Mouse (Mus musculus) MEL (cell line): ENCODE results near the gene Zfp81. TPM values are rescaled to one million over a fixed set of nuclear protein-coding genes. Genes with fewer than 3 reads are reported as not detected.
"Not testable (repeated sequence)": the region's sequence is repeated elsewhere in the genome, so short reads cannot be mapped to it uniquely, and the experiment has no call there.

Experiments
- DNase-seq: peaks from one replicate; pipeline ENCODE4 v3.0.0; 2011; ENCODE audit warnings: low read depth, low spot score
- H3K27ac ChIP-seq: 2 replicates; pipeline ENCODE4 v1.5.1; 2012; ENCODE audit warnings: low read depth, mild to moderate bottlenecking, control low read depth, low read length, moderate library complexity; ENCODE audit not compliant: control insufficient read depth
- H3K27me3 ChIP-seq, 2 experiments: fragments of 150-350 bp in 1 of 2; sonication (generic) in 1 of 2; 2 replicates each; pipeline ENCODE4 v1.6.1; 2012; ENCODE audit warnings: low read length in 2 of 2, mild to moderate bottlenecking in 2 of 2, improper control_type of control experiment in 1 of 2, moderate library complexity in 1 of 2; ENCODE audit not compliant: insufficient read depth in 2 of 2, control insufficient read depth in 1 of 2
- H3K36me3 ChIP-seq, 2 experiments: 2 replicates each; pipeline ENCODE4 v1.6.1; 2012 to 2014; ENCODE audit warnings: low read length in 2 of 2, improper control_type of control experiment in 1 of 2, inconsistent platforms in 1 of 2, mild to moderate bottlenecking in 1 of 2; ENCODE audit not compliant: insufficient read depth in 2 of 2, control insufficient read depth in 1 of 2
- H3K4me1 ChIP-seq, 2 experiments: fragments of 150-350 bp in 1 of 2; sonication (generic) in 1 of 2; 2 replicates each; pipeline ENCODE4 v1.6.1; 2012; ENCODE audit warnings: low read length in 2 of 2, improper control_type of control experiment in 1 of 2, mild to moderate bottlenecking in 1 of 2; ENCODE audit not compliant: insufficient read depth in 2 of 2, control insufficient read depth in 1 of 2
- H3K4me3 ChIP-seq, 2 experiments: fragments of 150-350 bp in 1 of 2; sonication (generic) in 1 of 2; 2 replicates each; pipeline ENCODE4 v1.5.1; 2012; ENCODE audit warnings: low read depth in 2 of 2, low read length in 2 of 2, mild to moderate bottlenecking in 2 of 2, moderate library complexity in 2 of 2, control low read depth in 1 of 2, improper control_type of control experiment in 1 of 2; ENCODE audit not compliant: control insufficient read depth in 1 of 2, insufficient read depth in 1 of 2
- H3K79me2 ChIP-seq: 2 replicates; pipeline ENCODE4 v1.6.1; 2012; ENCODE audit warnings: mild to moderate bottlenecking, low read length, moderate library complexity; ENCODE audit not compliant: control insufficient read depth, poor library complexity, insufficient read depth
- H3K9ac ChIP-seq: 2 replicates; pipeline ENCODE4 v1.6.1; 2012; ENCODE audit warnings: low read depth, mild to moderate bottlenecking, control low read depth, low read length, moderate library complexity; ENCODE audit not compliant: control insufficient read depth, poor library complexity, severe bottlenecking
- H3K9me3 ChIP-seq: fragments of 150-350 bp; sonication (generic); replicated peaks from 2 replicates; pipeline ENCODE4 v1.6.1; 2012; ENCODE audit warnings: mild to moderate bottlenecking, low read length, improper control_type of control experiment, moderate library complexity; ENCODE audit not compliant: insufficient read depth
- EP300 ChIP-seq, 2 experiments: IDR thresholded peaks; 2 replicates each; pipeline ENCODE4 v1.6.1; 2011; ENCODE audit warnings: improper control_type of control experiment in 2 of 2, low read length in 2 of 2, low read depth in 1 of 2, mild to moderate bottlenecking in 1 of 2
- MXI1 ChIP-seq: IDR thresholded peaks from 2 replicates; pipeline ENCODE4 v1.6.1; 2011; ENCODE audit warnings: mild to moderate bottlenecking, low read depth, low read length, improper control_type of control experiment
- polyA plus RNA-seq, 2 experiments: library from polyadenylated mRNA; stranded (reverse) in 1 of 2; unstranded in 1 of 2; fragments of >175 nt in 1 of 2; fragments of >200 nt in 1 of 2; gene quantifications; 2 replicates each; pipeline versions ENCODE4 v1.2.1 to v1.2.4; 2012; ENCODE audit warnings: low replicate concordance in 2 of 2, low read depth in 1 of 2; ENCODE audit not compliant: insufficient read length in 2 of 2, insufficient read depth in 1 of 2, missing spikeins in 1 of 2
- total RNA-seq: library from RNA; depleted of rRNA; stranded (reverse); fragments of 300-350 nt; gene quantifications from 2 replicates; pipeline ENCODE4 v1.2.3, GENCODE M21; 2012; rRNA removed

Gene Zfp81
- total and polyA plus RNA-seq, 3 experiments: 5.2 to 8.4 TPM; not detected in 1

DNA sequence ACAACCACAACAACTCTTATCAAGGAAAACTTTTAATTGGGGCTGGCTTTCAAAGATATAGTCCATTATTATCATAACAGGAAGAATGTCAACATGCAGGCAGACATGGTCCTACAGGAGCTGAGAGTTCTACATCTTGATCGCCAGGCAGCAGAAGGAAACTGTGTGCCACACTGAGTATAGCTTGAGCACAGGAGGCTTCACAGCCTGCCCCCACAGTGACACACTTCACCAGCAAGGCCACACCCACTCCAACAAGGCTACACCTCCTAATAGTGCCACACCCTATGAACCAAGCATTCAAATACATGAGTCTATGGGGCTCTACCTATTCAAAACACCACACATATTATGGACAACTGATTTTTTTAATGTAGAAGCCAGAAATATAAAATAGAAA, 5.7 kb downstream of the Zfp81 start:
- Histone ChIP-seq H3K36me3 (peaks cover 0 to 10% of the 10 kb centered on the region in 2 experiments), H3K27ac (no peak overlapping the region), H3K9me3 (no peaks in the 10 kb centered on the region; the same call in 1 of the 2 replicates), H3K79me2 (peaks cover 28% of the 10 kb centered on the region), H3K4me1 (peaks cover 6% of the 10 kb centered on the region in 2 experiments; a peak in 2 of 4 replicates), H3K9ac (no peak overlapping the region), H3K27me3 (no peaks in the 10 kb centered on the region), H3K4me3 (no peak overlapping the region)
- TF ChIP-seq EP300 (IDR thresholded peaks at IDR 0.05; ENCODE audit: low read depth in 1 of 2, low read length in 2 of 2) (peak in 1 of 2 experiments; percentile 17; a peak in 1 of 4 replicates), MXI1 (no peak)
- DNase-seq: peak; percentile 44

DNA sequence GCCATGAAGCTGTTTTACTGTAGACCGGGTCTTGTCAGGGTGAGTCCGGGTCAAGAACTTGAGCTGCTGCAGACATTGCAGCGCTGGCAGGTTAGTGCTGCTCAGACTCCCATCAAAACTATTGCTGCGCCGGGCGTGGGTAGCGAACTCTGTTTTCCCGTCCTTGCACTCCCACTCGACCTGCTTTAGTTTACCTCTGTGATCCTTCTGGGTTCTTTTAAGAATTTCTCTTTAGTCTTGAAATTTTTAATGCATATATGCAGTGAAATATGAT, 68.9 kb downstream of the Zfp81 start:
- H3K36me3 ChIP-seq, H3K79me2 ChIP-seq, H3K27ac ChIP-seq, H3K4me1 ChIP-seq, DNase-seq, H3K9ac ChIP-seq, H3K27me3 ChIP-seq, H3K9me3 ChIP-seq: not testable (repeated sequence)
- peak overlapping the region in 1 of 2 experiments; percentile 26; a peak in 1 of 4 replicates for H3K4me3 ChIP-seq

- H3K4me1 ChIP-seq, H3K9me3 ChIP-seq, H3K27me3 ChIP-seq, H3K9ac ChIP-seq, DNase-seq, H3K27ac ChIP-seq, H3K79me2 ChIP-seq, H3K36me3 ChIP-seq: not testable (repeated sequence)
- peak within 1 kb of the TSS in 1 of 2 experiments; percentile 26; a peak in 1 of 4 replicates for H3K4me3 ChIP-seq
Measured at GRCm38 (mm10) chr17:33289039-33289875, 69.4 kb downstream of the Zfp81 start, which contains the start of gene Zfp955b. Zfp955b (plus strand) TSS chr17:33289544.

Other genes with a start within 250 kb of the Zfp81 start
- not detected in 2 replicates for gene Morc2b, start 219.2 kb downstream of the Zfp81 start, total RNA-seq
- not detected for gene Morc2b, start 219.2 kb downstream of the Zfp81 start, polyA plus RNA-seq
- gene Olfr55, start 190.4 kb downstream of the Zfp81 start, total RNA-seq: not detected in 2 replicates
- not detected for gene Olfr55, start 190.4 kb downstream of the Zfp81 start, polyA plus RNA-seq
- not detected in 2 replicates for gene Olfr239, start 167.6 kb downstream of the Zfp81 start, total RNA-seq
- gene Olfr239, start 167.6 kb downstream of the Zfp81 start, polyA plus RNA-seq: not detected
- not detected in 2 replicates for gene Olfr1564, start 137.2 kb downstream of the Zfp81 start, total RNA-seq
- under 1 TPM in 1 of 2 experiments, not detected in 1; 0.08 TPM for gene Olfr1564, start 137.2 kb downstream of the Zfp81 start, polyA plus RNA-seq
- 8.5 and 9.7 TPM in 2 replicates for gene Zfp955a, start 103.7 kb downstream of the Zfp81 start, total RNA-seq
- 1 to 10 TPM in 1 of 2 experiments, not detected in 1; 6.2 TPM for gene Zfp955a, start 103.7 kb downstream of the Zfp81 start, polyA plus RNA-seq
- not detected in 2 replicates for gene Olfr63, start 94.2 kb downstream of the Zfp81 start, total RNA-seq
- gene Olfr63, start 94.2 kb downstream of the Zfp81 start, polyA plus RNA-seq: under 1 TPM in 1 of 2 experiments, not detected in 1; 0.10 TPM
- gene Zfp955b, start 69.3 kb downstream of the Zfp81 start, total RNA-seq: 6.7 and 7.7 TPM in 2 replicates
- 10 to 100 TPM in 1 of 2 experiments, not detected in 1; 12.2 TPM for gene Zfp955b, start 69.3 kb downstream of the Zfp81 start, polyA plus RNA-seq
- gene Zfp101, start 35.8 kb upstream of the Zfp81 start, total RNA-seq: 6.1 and 8.3 TPM in 2 replicates
- 1 to 10 TPM in 1 of 2 experiments, not detected in 1; 7.6 TPM for gene Zfp101, start 35.8 kb upstream of the Zfp81 start, polyA plus RNA-seq
- gene Actl9, start 74.0 kb upstream of the Zfp81 start, total RNA-seq: not detected in 2 replicates
- not detected for gene Actl9, start 74.0 kb upstream of the Zfp81 start, polyA plus RNA-seq
- 9.6 and 11.3 TPM in 2 replicates for gene Adamts10, start 165.3 kb upstream of the Zfp81 start, total RNA-seq
- gene Adamts10, start 165.3 kb upstream of the Zfp81 start, polyA plus RNA-seq: 10 to 100 TPM in 1 of 2 experiments, not detected in 1; 21.0 TPM
- 0.08 and 0.13 TPM in 2 replicates for gene Myo1f, start 196.8 kb upstream of the Zfp81 start, total RNA-seq
- under 1 TPM in 1 of 2 experiments, not detected in 1; 0.40 TPM for gene Myo1f, start 196.8 kb upstream of the Zfp81 start, polyA plus RNA-seq